Mouse (Mus musculus): ENCODE measurements around the gene Cdadc1. TPM values are rescaled to one million over a fixed set of nuclear protein-coding genes. Genes with fewer than 3 reads are reported as not detected.

Cdadc1 gene
- 2.0 and 3.9 TPM in 2 replicates for polyA plus RNA-seq (2012; rRNA removed)

DNA sequence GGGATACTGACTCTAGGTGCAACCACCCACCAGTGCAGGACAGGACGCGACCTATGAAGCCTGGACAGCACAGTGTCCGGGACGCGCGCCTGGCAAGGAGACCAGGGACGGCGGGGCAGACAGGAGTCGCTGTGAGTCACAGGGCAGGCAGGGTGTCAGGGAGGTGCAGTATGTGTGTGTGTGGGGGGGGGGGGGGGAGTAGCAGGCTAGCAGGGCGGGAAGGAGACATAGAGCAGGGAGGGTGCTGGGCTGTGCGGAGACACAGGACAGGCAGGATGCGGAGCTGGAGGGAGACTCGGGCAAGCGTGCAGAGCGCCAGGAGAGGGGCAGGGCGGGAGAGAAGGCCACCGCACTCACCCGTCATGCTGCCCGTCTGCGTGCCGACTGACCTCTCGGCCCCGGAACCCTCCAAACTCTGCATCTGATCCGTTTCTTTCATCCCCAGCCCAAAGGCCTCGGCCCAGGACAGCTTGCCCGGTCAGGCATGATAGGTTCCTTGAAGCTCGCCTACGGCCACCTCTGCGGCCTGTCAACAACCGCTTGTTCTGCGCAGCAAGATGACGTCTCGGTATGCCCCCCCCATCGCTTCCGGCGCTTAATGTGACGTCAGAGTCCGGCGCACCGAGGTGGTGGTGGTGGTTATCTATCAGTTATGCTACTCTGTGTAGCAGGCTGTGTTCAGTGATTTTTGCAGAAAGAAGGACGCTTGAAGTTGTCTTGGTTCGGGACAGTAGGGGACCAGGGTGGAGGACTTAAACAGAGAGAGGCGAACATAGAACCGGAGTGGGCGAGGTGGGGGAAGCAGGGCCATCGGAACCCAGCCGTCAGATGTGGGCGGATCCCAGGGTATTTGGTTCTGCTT is at the start of gene Cdadc1:
Gene Cdadc1, minus strand, starts transcription at position 562 of the 862 bp plus-strand sequence.

DNA sequence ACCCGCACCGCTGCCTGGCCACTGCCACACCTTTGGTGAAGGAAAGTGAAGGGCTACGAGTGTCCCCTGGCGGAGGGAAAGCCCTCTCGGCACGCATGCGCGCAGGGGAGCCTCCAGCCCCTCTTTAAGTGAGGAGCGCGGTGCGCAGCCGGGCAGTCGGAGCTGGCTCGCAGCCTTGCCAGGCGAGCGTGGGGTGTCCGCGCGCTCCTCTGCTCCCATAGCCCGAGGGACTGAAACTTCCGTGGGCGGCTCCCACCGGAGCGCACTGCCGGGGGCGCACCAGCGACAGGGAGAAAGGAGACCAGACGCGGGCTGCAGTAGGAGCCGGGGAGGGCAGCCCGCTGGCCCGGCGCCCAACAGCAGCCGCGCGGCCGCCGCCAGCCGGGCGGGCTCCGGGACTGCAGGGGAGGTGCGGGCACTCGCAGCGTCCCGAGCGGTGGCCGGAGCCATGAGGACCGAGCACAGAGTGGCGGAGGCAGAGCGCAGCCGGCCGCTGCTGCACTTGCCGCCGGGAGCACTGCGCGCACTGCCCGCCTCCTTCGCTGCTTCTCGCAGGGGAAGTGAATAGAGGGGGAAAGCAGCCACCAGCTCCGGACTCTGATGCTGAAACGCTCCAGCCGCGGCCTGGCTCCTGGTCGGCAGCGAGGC is 27.5 kb upstream of the Cdadc1 start, which contains the start of gene Shisa2:
Gene Shisa2, plus strand, starts transcription at position 151 of the 648 bp plus-strand sequence.

Other genes with a start within 250 kb of the Cdadc1 start
- gene Phf11d, start 232.5 kb downstream of the Cdadc1 start, polyA plus RNA-seq (2012; rRNA removed), result 5.9 and 6.9 TPM in 2 replicates
- gene Phf11c, start 202.6 kb downstream of the Cdadc1 start, polyA plus RNA-seq (2012; rRNA removed), result 0.09 and 0.23 TPM in 2 replicates
- 4.5 and 5.9 TPM in 2 replicates for gene Setdb2, start 157.1 kb downstream of the Cdadc1 start, polyA plus RNA-seq (2012; rRNA removed)
- gene Cab39l, start 157.0 kb downstream of the Cdadc1 start, polyA plus RNA-seq (2012; rRNA removed), result 5.4 and 5.7 TPM in 2 replicates
- 11.8 and 15.7 TPM in 2 replicates for gene Shisa2, start 27.3 kb upstream of the Cdadc1 start, polyA plus RNA-seq (2012; rRNA removed)

All from ovary, adult 2 months (tissue).